Mouse (Mus musculus) heart, postnatal 10 days (tissue): ENCODE measurements at regions not wholly inside any gene's neighbourhood (a gene's known extent, or its start where the extent isn't known, plus 50 kb on each side); places are given as distances from the start of the nearest gene placed in this dataset.
A peak's percentile ranks its signal among the peaks of the same experiment; 100 is the strongest.
"Not testable (repeated sequence)": the region's sequence is repeated elsewhere in the genome, so short reads cannot be mapped to it uniquely, and the experiment has no call there.

Source experiments
- DNase-seq, 2 experiments: peaks; one replicate each; pipeline ENCODE4 v3.0.0; 2021
- intact Hi-C: fragments of 180-260 bp; cut with DNase I; formaldehyde crosslinking; loops from one replicate; pipeline ENCODE4 v1.15.1; 2025

DNA sequence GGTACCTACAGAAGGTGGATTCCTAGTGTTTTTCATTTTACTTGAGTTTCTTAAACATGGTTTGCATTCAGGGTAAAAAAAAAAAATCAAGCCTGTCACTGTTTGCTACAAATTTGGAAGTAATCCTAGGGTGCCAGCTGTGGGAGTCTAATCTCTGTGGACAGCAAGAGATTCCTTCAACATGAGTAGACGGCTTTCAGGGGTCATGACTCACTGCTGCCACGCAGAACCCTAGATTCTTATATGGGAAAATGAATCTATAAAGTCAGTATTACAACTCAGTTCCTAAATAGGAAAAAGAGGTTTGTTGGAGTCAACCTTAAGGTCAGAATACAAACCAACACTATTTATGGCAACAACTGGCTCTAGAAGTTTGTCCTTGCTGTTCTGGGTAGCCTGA lies 310.1 kb upstream of the Pkdcc start:
- intact Hi-C loops, result no loop called here
- DNase-seq, result no peak

GRCm38 (mm10) chr17:82905483-82905882 lies 309.6 kb upstream of the Pkdcc start:
- intact Hi-C loops, result no loop called here
- DNase-seq, result no peak

GRCm38 (mm10) chr17:82909189-82909588 lies 305.9 kb upstream of the Pkdcc start:
- DNase-seq, result no peak
- intact Hi-C loops, result no loop called here

DNA sequence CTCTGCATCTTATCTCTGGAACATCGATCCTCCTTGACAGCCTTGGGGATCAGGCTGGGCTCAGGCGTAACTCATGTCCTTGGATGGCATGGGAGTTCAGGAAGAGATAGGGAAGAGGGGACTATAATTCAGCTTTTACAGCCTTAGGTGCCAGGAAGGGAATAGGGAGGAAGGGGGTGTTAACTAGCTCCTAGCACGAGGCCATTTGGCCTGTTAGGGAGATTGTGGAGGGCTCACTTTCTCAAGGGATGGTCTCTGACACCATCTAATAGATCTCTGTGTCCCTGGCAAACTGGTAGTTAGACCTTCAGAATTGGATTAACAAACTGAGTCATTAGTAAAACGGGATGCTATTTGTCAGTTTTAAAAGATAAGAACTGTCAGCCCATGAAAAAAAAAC lies 292.1 kb upstream of the Pkdcc start:
- DNase-seq, intact Hi-C loops: not testable (repeated sequence)

DNA sequence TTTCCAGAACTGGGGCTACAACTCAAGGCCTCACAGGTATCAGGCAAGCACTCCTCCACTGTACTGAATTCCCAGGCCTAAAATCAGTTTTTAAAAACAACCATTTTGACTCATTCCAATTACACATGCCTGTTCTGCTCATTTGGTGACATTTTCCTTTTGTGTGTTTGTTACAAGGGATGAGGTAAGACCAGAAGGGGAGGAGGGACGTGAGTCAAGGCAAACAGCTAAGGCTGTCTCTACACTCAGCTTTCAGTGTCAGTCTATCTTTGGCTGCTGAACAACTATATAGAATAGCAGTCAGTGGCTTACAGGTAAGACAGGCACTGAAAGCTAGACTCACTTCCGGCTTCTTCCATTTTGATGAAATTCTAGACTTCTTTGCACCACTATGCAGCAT lies 289.3 kb upstream of the Pkdcc start:
- intact Hi-C loops, result no loop called here
- no peak for DNase-seq

GRCm38 (mm10) chr17:82927681-82928080 lies 287.4 kb upstream of the Pkdcc start:
- no peak for DNase-seq
- intact Hi-C loops, result no loop called here

GRCm38 (mm10) chr17:82929511-82929910 lies 285.6 kb upstream of the Pkdcc start:
- no peak for DNase-seq
- intact Hi-C loops, result no loop called here

DNA sequence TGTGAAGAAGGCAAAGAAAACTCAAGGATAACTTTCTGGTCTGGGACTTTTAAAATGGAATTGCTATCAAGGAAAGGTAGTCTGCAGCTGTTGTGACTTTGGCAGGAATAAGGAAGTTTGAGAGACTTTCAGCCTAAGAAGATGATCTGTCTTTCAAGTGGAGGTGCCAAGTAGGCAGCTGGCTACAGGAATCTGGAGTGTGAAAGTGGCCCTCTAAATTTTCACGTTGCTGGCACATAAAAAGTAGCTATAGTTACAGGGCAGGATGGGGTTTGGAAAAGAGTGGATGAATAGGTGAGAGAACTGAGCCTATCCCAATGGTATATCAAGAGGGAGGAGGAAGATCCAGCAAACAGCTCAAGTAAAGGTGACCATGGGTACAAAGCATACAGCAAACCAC lies 284.4 kb upstream of the Pkdcc start:
- intact Hi-C loops, result no loop called here
- DNase-seq, result no peak

GRCm38 (mm10) chr17:82931476-82931875 lies 283.6 kb upstream of the Pkdcc start:
- intact Hi-C loops, result no loop called here
- DNase-seq, result no peak

GRCm38 (mm10) chr17:82936836-82937235 lies 278.3 kb upstream of the Pkdcc start:
- no peak for DNase-seq
- intact Hi-C loops, result no loop called here

GRCm38 (mm10) chr17:82946083-82946482 lies 269.0 kb upstream of the Pkdcc start:
- intact Hi-C loops, result no loop called here
- DNase-seq, result no peak

DNA sequence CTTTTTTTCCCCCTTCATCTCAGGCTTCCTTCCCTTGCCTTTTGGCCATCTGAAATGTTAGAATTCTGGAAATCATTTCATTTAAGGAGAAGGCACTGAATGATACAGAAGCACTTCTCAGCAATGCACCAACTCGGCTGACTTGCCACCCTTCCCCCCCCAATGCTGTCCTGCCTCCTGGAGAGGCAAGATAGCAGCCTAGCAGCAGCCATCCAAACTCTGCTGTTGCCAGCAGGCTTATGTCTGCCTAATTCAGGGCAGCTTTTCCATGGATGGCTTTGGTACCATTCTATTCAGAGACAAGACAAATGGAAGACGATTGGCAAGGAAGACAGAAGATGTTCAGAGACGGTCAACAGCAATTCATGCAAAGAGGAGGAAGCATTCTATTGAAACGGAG lies 265.3 kb upstream of the Pkdcc start:
- intact Hi-C loops, result no loop called here
- DNase-seq, result peak; percentile 2 to 8

DNA sequence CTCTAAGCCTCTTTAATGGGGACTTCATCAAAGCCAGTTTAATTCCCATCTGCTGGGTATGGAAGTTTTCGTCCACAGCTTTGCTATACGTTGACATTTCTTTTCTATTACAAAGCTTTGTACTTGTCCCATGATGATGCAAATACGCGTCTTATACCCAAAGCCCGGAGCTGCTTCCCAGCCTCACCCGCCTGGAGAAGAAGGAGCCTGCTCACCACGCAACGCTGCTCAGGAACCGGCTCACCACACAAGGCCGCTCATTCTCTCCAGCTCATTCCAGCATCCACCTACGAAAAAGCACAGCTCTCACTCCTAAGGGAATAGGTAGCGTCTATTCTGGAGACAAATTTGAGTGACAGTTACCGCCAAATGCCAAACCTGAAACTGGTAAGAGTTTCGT lies 264.8 kb upstream of the Pkdcc start:
- no peak for DNase-seq
- intact Hi-C loops, result no loop called here

DNA sequence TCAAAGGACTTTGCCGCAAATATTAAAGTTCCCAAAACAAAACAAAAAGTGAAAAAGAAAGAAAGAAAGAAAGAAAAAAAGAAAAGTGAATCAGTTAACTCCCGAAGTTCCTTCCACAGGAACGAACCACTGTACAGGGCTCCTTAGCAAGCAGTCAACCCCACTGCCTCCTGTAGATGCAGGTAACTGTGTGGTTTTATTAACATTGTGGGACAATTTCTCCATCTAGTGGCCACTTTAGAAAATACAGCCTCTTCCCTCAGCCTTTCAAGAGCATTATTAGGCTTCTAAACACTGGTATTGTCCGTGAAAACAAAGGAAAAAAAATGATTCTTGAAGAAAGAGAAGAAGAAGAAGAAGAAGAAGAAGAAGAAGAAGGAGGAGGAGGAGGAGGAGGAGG lies 257.7 kb upstream of the Pkdcc start:
- intact Hi-C loops, result loop anchor here (2.0 kb wide), 1 partner anchor 1765 kb away; no protein-coding TSS in a partner anchor
- peak; percentile 25 to 58 for DNase-seq

DNA sequence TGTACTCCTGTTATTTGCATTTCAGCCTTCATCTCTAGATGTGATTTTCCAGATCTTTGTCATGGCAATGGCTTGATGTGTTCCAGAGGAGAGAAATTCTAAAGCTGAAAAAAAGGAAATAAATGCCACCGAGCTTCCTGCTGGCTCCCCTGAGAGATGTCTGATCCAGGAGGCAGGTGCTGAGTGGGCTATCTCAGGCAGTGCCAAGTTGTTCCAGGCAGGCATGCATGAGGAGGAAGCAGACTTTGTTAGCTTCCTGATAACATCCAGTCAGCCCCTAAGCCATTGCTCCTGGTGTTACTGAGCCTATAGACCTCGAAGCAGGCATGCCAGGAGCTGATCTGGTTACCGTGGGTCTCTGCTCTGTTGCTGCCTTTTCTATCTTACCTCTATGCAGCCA lies 251.7 kb upstream of the Pkdcc start:
- DNase-seq, result no peak
- intact Hi-C loops, result no loop called here

DNA sequence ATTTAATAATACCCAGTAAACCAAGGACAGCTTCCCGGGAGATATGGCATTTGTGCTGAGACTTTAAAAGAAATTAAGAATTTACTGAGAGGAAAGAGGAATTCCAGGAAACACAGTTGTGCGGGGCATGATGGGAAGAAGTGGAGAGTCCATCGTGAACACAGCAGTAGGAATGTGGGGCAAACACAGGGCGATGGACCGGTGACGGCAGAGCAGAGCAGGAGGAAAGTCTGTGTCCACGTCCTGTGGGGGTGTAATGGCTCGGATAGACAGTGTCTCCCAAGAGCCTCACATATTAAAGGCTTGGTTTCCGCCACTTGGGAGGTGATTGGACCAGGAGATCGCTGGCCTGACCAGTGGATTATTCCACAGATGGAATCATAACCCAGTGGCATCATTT lies 215.4 kb upstream of the Pkdcc start:
- intact Hi-C loops, result no loop called here
- no peak for DNase-seq

GRCm38 (mm10) chr17:83000411-83000810 lies 214.7 kb upstream of the Pkdcc start:
- no peak for DNase-seq
- intact Hi-C loops, result no loop called here

GRCm38 (mm10) chr17:83001567-83001966 lies 213.5 kb upstream of the Pkdcc start:
- intact Hi-C loops, result no loop called here
- peak; percentile 9 to 38 for DNase-seq

DNA sequence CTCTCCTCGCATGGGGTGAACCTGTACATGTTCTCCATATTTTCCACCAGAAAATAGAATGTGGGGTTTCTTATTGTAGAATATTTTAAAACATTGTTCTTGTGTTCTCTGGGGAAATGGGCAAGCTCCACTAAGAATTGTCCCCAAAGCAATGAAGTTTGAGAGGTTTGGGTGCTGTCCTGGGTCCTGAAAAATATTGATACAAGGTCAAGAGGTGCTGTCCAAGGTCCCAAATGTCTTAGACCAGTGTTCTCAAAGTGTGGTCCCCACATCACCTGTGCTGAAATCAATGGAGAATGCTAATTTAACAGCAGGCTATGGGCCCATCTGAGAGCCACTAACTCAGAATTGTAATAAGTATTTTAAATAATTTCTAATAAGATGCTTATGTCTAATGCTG lies 204.2 kb upstream of the Pkdcc start:
- intact Hi-C loops, result no loop called here
- peak; percentile 18 to 28 for DNase-seq

GRCm38 (mm10) chr17:83015656-83016055 lies 199.4 kb upstream of the Pkdcc start:
- no peak for DNase-seq
- intact Hi-C loops, result no loop called here

DNA sequence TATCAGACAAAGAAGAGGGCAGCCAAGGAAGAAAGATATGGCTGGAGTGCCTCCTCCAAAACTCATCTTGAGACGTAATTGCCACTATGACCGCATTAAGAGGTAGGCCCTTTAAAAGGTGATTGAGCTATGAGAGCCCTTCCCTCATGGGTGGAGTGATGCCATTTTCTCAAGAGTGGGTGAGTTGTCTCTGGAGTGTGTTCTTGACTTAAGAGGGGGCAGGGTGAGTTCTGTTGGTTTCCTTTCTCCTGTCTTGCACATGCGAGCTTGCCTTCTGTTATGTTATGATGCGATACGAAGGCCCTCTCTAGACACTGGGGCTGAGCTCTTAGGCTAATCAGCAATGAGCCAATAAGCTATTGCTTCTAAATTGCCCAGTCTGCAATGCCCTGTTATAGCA lies 198.2 kb upstream of the Pkdcc start:
- intact Hi-C loops, result no loop called here
- no peak for DNase-seq

DNA sequence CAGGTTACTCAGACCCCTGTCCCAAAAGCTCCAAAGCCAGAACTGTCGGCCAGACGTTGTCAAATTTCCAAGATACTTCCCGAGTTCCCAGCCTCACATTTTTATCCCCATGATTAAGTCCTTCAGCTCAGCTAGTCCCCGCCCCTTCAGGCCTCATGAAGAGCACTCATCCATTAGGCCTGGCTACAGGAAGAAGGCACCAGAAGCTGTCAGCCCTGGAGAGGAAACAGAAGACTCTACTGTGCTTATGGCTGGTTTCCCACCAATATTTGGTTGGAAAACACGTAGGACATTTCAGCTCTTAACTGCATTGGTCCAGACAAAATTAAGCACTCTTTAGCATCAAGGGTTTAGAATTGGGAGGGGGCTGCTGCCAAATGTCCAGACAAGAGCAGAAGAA lies 195.8 kb upstream of the Pkdcc start:
- intact Hi-C loops, result no loop called here
- DNase-seq, result no peak

DNA sequence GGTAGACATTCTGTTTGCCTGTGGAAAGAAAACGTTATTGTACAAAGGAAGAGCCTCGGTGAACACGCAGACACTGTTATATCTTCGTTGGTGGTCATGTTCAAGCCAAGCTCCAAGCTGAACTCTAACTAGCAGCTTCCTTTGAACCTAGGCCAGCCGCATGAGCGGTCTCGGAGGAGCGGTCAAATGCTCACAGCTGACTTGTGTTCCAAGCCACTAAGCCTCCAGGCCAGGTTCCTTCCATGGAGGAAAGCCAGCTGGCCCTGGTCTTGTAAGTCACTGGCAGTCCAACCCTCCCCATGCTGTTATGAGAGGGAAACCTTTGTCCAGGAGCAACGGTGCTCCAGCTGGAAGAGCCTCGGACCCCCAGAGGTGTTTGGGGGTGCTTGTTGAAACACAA lies 194.5 kb upstream of the Pkdcc start:
- DNase-seq, result peak; percentile 67 to 76
- intact Hi-C loops, result loop anchor here (10.0 kb wide), 1 partner anchor 614 kb away; the partner anchor contains the start of gene Kcng3
